Mouse (Mus musculus) heart, adult 2 months (tissue): Measurements from ENCODE around the gene Cerkl.

ENCODE experiments used
- CTCF ChIP-seq: fragments of 200-600 bp; IDR thresholded peaks from 2 replicates; pipeline ENCODE4 v1.8.1; 2022; ENCODE audit warnings: antibody characterized with exemption, mild to moderate bottlenecking, moderate library complexity
- EP300 ChIP-seq: fragments of 200-500 bp; IDR thresholded peaks from 2 replicates; pipeline ENCODE4 v1.6.1; 2011; ENCODE audit warnings: low read depth, low read length, control low read depth; ENCODE audit not compliant: insufficient read depth
- POLR2A ChIP-seq: fragments of 200-500 bp; IDR thresholded peaks from 2 replicates; pipeline ENCODE4 v1.6.1; 2011; ENCODE audit warnings: mild to moderate bottlenecking, low read depth, low read length, control low read depth; ENCODE audit not compliant: insufficient read depth

- TF ChIP-seq CTCF (no peak), EP300 (no peak), POLR2A (no peak)
Measured at GRCm38 (mm10) chr2:79421696-79422095, 34.9 kb downstream of the Cerkl start.
